Comparison of ENCODE assay signal across 35 mouse cellular contexts in genomic region chr9:60293129-60293528, GRCm38 (mm10).
"Had no signal": no experiment of that assay in that cellular context is flagged by ENCODE, and none has a peak within 500 bp of the region (broad histone marks: within the 10 kb centered on the region; RNA-seq: fewer than 3 reads in every experiment).

No protein-coding gene starts in this region.

- H3K4me1 ChIP-seq: heart, embryonic 12.5 days; heart, embryonic 13.5 days; heart, embryonic 15.5 days; hindbrain, embryonic 12.5 days; hindbrain, embryonic 15.5 days had no signal

- H3K27ac ChIP-seq: heart, embryonic 13.5 days; heart, embryonic 15.5 days; hindbrain, embryonic 10.5 days; hindbrain, embryonic 12.5 days; hindbrain, embryonic 13.5 days; hindbrain, embryonic 14.5 days; hindbrain, embryonic 15.5 days; hindbrain, postnatal 0 days; intestine, embryonic 15.5 days; kidney, embryonic 15.5 days; kidney, postnatal 0 days; layer of hippocampus, adult 2 months; left cerebral cortex, adult 2 months had no signal

- ATAC-seq: hindbrain, embryonic 16.5 days; hindbrain, postnatal 0 days; inflammation-experienced regulatory T-cells, adult 6 months; intestine, embryonic 15.5 days; intestine, embryonic 16.5 days; intestine, postnatal 0 days had no signal

- H3K4me2 ChIP-seq: heart, embryonic 11.5 days; heart, embryonic 12.5 days; heart, embryonic 13.5 days; heart, embryonic 15.5 days; hindbrain, embryonic 12.5 days; hindbrain, embryonic 13.5 days; hindbrain, embryonic 14.5 days; hindbrain, embryonic 15.5 days; intestine, embryonic 15.5 days; kidney, embryonic 15.5 days had no signal

- H3K9ac ChIP-seq: heart, embryonic 12.5 days; heart, embryonic 13.5 days; heart, embryonic 15.5 days; hindbrain, embryonic 12.5 days; hindbrain, embryonic 13.5 days; hindbrain, embryonic 14.5 days; hindbrain, embryonic 15.5 days; intestine, embryonic 15.5 days; kidney, embryonic 15.5 days had no signal

- H3K27me3 ChIP-seq: heart, embryonic 12.5 days; heart, embryonic 13.5 days; heart, embryonic 15.5 days; hindbrain, embryonic 13.5 days; hindbrain, embryonic 15.5 days; intestine, embryonic 15.5 days; kidney, embryonic 15.5 days had no signal

- H3K4me3 ChIP-seq: heart, embryonic 12.5 days; heart, embryonic 13.5 days; heart, embryonic 15.5 days; hindbrain, embryonic 10.5 days; hindbrain, embryonic 12.5 days; hindbrain, embryonic 13.5 days; hindbrain, embryonic 15.5 days; intestine, embryonic 15.5 days; kidney, embryonic 15.5 days; layer of hippocampus, adult 2 months; left cerebral cortex, adult 2 months had no signal

- DNase-seq: heart, postnatal 10 days; heart, postnatal 14 days; heart, postnatal 36 days; heart, postnatal 4 days; kidney, adult 11 months; kidney, adult 18-20 months; kidney, adult 2 months; kidney, adult 8-10 months; kidney, adult 9 months; kidney, postnatal 10 days; kidney, postnatal 14 days; kidney, postnatal 25 days; kidney, postnatal 36 days; kidney, postnatal 4 days; layer of hippocampus, adult 9-11 months; layer of hippocampus, postnatal 36 days had no signal

- H3K9me3 ChIP-seq: heart, embryonic 12.5 days; heart, embryonic 13.5 days; heart, embryonic 15.5 days; hindbrain, embryonic 10.5 days; hindbrain, embryonic 12.5 days; hindbrain, embryonic 13.5 days; hindbrain, embryonic 15.5 days; intestine, embryonic 15.5 days; kidney, embryonic 15.5 days had no signal

- H3K36me3 ChIP-seq: heart, embryonic 12.5 days; heart, embryonic 15.5 days; hindbrain, embryonic 10.5 days; hindbrain, embryonic 12.5 days; hindbrain, embryonic 13.5 days; hindbrain, embryonic 15.5 days; intestine, embryonic 15.5 days; kidney, embryonic 15.5 days had no signal
